Mouse (Mus musculus): ENCODE results near the gene Msrb3.
A peak's percentile ranks its signal among the peaks of the same experiment; 100 is the strongest.

DNA sequence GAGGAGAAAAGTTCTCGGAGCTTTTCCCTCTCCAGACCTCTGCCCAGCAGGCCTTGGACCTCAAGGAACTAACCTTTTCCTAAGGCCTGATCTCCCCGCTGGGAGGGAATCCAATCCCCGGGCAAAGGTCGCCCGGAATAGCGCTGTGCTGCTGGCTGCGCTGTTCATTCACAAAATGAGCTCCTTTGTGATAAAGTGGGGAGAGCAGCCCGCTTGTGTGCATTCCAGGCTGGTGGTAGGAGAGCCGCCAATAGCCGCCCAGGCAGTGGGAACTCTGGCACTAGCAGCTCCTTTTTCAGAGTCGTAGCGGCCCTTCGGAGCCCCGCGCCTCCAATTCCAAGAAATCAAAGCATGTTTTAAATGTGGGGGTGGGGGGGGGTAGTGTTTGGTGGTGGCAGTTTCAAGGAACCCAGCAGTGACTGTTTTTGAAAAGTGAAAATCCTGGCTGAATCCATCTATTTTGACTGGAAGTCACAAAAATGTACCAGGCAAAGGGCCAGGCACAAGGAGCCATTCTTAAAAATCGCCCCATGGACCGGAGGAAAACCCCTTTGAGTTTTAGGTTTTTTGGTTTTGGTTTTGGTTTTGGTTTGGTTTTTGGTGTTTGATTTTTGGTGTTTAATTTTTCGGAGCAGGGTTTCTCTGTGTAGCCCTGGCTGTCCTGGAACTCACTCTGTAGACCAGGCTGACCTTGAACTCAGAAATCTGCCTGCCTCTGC is 153.6 kb downstream of the Msrb3 start:
- TF ChIP-seq CTCF (IDR thresholded peaks at IDR 0.05; ENCODE audit: borderline replicate concordance, insufficient read depth, low read length): no peak
- TF ChIP-seq POLR2A (IDR thresholded peaks at IDR 0.05; ENCODE audit: low read depth, low read length): peak; percentile 56; the same call in 1 of the 2 replicates

Data from embryonic fibroblast, embryonic 13.5 days (primary cell).